Mouse (Mus musculus): ENCODE measurements around the gene Ctnna3. TPM values are rescaled to one million over a fixed set of nuclear protein-coding genes. Genes with fewer than 3 reads are reported as not detected.
"Not testable (repeated sequence)": the region's sequence is repeated elsewhere in the genome, so short reads cannot be mapped to it uniquely, and the experiment has no call there.

Ctnna3 gene
- polyA plus RNA-seq, 1 experiment from 2014 or later = 0.42 TPM

DNA sequence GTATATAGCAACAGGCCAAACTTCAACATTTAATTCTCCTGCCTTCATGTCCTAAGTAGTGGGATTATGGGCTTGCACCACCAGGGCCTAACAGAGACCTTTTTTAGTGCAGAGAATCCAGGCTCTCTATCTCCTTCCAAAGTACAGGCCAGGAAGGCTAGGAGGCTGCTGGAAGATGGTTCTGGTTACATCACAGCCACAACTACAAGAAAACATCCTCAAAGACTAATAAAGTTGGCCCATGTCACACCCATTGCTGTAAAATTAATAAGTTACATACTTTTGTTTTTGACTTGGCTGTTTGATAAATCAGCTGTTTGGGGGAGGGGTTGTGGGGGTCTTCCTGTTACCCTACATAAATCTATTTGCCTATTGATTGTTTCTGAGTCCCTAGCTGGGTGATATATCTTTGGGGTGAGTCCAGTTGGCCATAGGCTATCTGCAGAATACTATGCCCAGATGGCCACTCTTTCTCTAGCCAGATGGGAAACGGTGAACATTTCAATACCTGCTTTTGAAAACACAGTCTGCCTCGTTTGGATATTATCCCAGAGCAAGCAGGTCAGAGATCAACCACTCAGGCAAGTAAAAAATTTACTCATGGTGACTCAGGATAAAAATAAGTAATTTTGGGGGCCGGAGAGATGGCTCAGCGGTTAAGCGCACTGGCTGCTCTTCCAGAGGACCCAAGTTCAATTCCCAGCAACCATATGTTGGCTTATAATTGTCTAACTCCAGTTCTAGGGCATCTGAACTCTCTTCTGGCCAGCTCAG lies 27.0 kb upstream of the Ctnna3 start:
- Histone ChIP-seq H3K4me1 (replicated peaks; ENCODE audit: control insufficient read depth, insufficient read depth, low read length) (no peaks in the 10 kb centered on the region), H3K36me3 (ENCODE audit: control insufficient read depth, insufficient read depth, low read length) (no peaks in the 10 kb centered on the region), H3K9ac (ENCODE audit: low read depth, low read length) (no peak overlapping the region), H3K27me3 (ENCODE audit: control insufficient read depth, insufficient read depth, low read length) (no peaks in the 10 kb centered on the region), H3K4me3 (ENCODE audit: low read depth, low read length) (no peak overlapping the region), H3K27ac (ENCODE audit: low read depth, low read length) (no peak overlapping the region), H3K4me2 (replicated peaks; ENCODE audit: low read depth, low read length) (no peak overlapping the region), H3K9me3 (ENCODE audit: control insufficient read depth, low read length) (no peaks in the 10 kb centered on the region)
- DNase-seq (ENCODE audit: low spot score) = no peak
- 83% methylated on average over 5 of the region's 5 CpGs for whole genome bisulfite sequencing
- ATAC-seq (ENCODE audit: low FRiP score) = no peak

DNA sequence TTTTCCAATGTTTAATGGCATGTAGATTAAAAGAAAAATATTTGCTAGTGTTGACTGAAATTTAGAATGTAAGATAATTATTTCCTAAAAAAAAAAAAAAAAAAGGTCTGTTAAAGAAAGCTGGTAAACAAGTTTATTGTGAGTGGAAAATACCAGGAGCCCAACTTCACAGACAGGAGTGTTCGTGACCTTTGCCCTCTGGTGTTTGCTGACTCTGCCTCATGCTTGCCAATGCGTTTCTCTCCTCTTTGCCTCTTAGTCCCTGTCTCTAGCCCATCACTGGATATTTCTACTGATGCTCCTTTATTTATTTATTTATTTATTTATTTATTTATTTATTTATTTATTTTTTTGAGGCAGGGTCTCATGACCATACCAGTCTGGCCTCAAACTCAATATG lies 26.3 kb upstream of the Ctnna3 start:
- Histone ChIP-seq H3K27me3 (ENCODE audit: control insufficient read depth, insufficient read depth, low read length) (no peaks in the 10 kb centered on the region), H3K27ac (ENCODE audit: low read depth, low read length) (no peak overlapping the region), H3K4me2 (replicated peaks; ENCODE audit: low read depth, low read length) (no peak overlapping the region), H3K9me3 (ENCODE audit: control insufficient read depth, low read length) (no peaks in the 10 kb centered on the region), H3K9ac (ENCODE audit: low read depth, low read length) (no peak overlapping the region), H3K4me1 (replicated peaks; ENCODE audit: control insufficient read depth, insufficient read depth, low read length) (no peaks in the 10 kb centered on the region), H3K4me3 (ENCODE audit: low read depth, low read length) (no peak overlapping the region), H3K36me3 (ENCODE audit: control insufficient read depth, insufficient read depth, low read length) (no peaks in the 10 kb centered on the region)
- ATAC-seq (ENCODE audit: low FRiP score) (no peak), DNase-seq (ENCODE audit: low spot score) (no peak)
- 74% methylated on average over 2 of the region's 2 CpGs for WGBS

- H3K27me3 ChIP-seq (ENCODE audit: control insufficient read depth, insufficient read depth, low read length) = no peaks in the 10 kb centered on the region
- H3K9ac ChIP-seq (ENCODE audit: low read depth, low read length) = no peak overlapping the region
- H3K4me3 ChIP-seq (ENCODE audit: low read depth, low read length) = no peak overlapping the region
- H3K36me3 ChIP-seq (ENCODE audit: control insufficient read depth, insufficient read depth, low read length) = no peaks in the 10 kb centered on the region
- DNase-seq (ENCODE audit: low spot score) = no peak
- 64% methylated on average over 16 of the region's 16 CpGs for WGBS
- H3K27ac ChIP-seq (ENCODE audit: low read depth, low read length) = no peak overlapping the region
- no peak for ATAC-seq (ENCODE audit: low FRiP score)
- H3K4me2 ChIP-seq (replicated peaks; ENCODE audit: low read depth, low read length) = no peak overlapping the region
- H3K4me1 ChIP-seq (replicated peaks; ENCODE audit: control insufficient read depth, insufficient read depth, low read length) = no peaks in the 10 kb centered on the region
- H3K9me3 ChIP-seq (ENCODE audit: control insufficient read depth, low read length) = no peaks in the 10 kb centered on the region
Measured at GRCm38 (mm10) chr10:63410162-63410956, 19.5 kb upstream of the Ctnna3 start.

DNA sequence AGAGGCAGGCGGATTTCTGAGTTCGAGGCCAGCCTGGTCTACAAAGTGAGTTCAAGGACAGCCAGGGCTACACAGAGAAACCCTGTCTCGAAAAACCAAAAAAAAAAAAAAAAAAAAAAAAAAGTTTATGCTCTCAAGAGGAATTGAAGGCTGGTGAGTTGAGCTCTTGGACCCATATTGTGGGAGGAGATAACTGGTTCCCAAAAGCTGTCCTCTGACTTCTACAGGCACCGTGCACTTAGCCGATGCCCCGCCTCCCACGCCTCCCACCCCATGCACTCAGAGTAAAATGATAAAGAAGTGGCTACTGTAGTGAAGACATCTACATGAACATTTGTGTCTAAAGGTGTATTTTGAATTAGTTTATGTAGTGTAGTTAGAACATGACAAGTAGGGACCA lies 18.2 kb upstream of the Ctnna3 start:
- H3K27me3 ChIP-seq (ENCODE audit: control insufficient read depth, insufficient read depth, low read length); H3K27ac ChIP-seq (ENCODE audit: low read depth, low read length); H3K36me3 ChIP-seq (ENCODE audit: control insufficient read depth, insufficient read depth, low read length); H3K4me3 ChIP-seq (ENCODE audit: low read depth, low read length); H3K4me2 ChIP-seq (replicated peaks; ENCODE audit: low read depth, low read length); ATAC-seq (ENCODE audit: low FRiP score); DNase-seq (ENCODE audit: low spot score); H3K9me3 ChIP-seq (ENCODE audit: control insufficient read depth, low read length); H3K9ac ChIP-seq (ENCODE audit: low read depth, low read length); H3K4me1 ChIP-seq (replicated peaks; ENCODE audit: control insufficient read depth, insufficient read depth, low read length): not testable (repeated sequence)
- WGBS = 98% methylated on average over 6 of the region's 7 CpGs

GRCm38 (mm10) chr10:63412756-63413155 lies 17.1 kb upstream of the Ctnna3 start:
- no peak overlapping the region for H3K4me2 ChIP-seq (replicated peaks; ENCODE audit: low read depth, low read length)
- 88% methylated on average over 17 of the region's 17 CpGs for WGBS
- no peak overlapping the region for H3K4me3 ChIP-seq (ENCODE audit: low read depth, low read length)
- H3K36me3 ChIP-seq (ENCODE audit: control insufficient read depth, insufficient read depth, low read length) = no peaks in the 10 kb centered on the region
- no peaks in the 10 kb centered on the region for H3K27me3 ChIP-seq (ENCODE audit: control insufficient read depth, insufficient read depth, low read length)
- H3K9ac ChIP-seq (ENCODE audit: low read depth, low read length) = no peak overlapping the region
- H3K9me3 ChIP-seq (ENCODE audit: control insufficient read depth, low read length) = no peaks in the 10 kb centered on the region
- DNase-seq (ENCODE audit: low spot score) (no peak), ATAC-seq (ENCODE audit: low FRiP score) (no peak)
- H3K4me1 ChIP-seq (replicated peaks; ENCODE audit: control insufficient read depth, insufficient read depth, low read length) = no peaks in the 10 kb centered on the region
- no peak overlapping the region for H3K27ac ChIP-seq (ENCODE audit: low read depth, low read length)

DNA sequence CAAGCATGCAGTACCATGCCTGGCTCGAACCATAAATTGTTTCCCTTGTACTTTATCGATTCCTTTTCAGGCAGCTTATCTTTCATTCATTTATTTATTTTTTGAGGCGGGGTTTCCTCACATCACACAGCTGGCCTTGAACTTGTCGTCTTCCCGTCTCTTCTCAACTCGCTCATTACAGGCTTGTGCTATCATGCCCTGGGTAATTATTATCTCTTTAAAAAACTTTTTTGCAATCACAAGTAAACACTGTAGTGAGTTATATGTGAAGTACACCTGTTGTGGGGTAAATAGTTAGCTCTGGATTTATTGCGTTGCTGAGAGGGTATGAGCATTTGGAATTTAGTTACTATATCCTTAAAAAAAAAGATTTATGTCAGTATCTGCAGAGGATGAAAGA lies 14.6 kb upstream of the Ctnna3 start:
- Histone ChIP-seq H3K9me3 (ENCODE audit: control insufficient read depth, low read length) (no peaks in the 10 kb centered on the region), H3K27me3 (ENCODE audit: control insufficient read depth, insufficient read depth, low read length) (no peaks in the 10 kb centered on the region), H3K9ac (ENCODE audit: low read depth, low read length) (no peak overlapping the region), H3K36me3 (ENCODE audit: control insufficient read depth, insufficient read depth, low read length) (no peaks in the 10 kb centered on the region), H3K4me3 (ENCODE audit: low read depth, low read length) (no peak overlapping the region), H3K4me2 (replicated peaks; ENCODE audit: low read depth, low read length) (no peak overlapping the region), H3K27ac (ENCODE audit: low read depth, low read length) (no peak overlapping the region), H3K4me1 (replicated peaks; ENCODE audit: control insufficient read depth, insufficient read depth, low read length) (no peaks in the 10 kb centered on the region)
- DNase-seq (ENCODE audit: low spot score) (no peak), ATAC-seq (ENCODE audit: low FRiP score) (no peak)
- WGBS = 89% methylated on average over 7 of the region's 7 CpGs

- H3K4me3 ChIP-seq (ENCODE audit: low read depth, low read length) = no peak overlapping the region
- H3K27ac ChIP-seq (ENCODE audit: low read depth, low read length) = no peak overlapping the region
- no peak overlapping the region for H3K9ac ChIP-seq (ENCODE audit: low read depth, low read length)
- no peaks in the 10 kb centered on the region for H3K36me3 ChIP-seq (ENCODE audit: control insufficient read depth, insufficient read depth, low read length)
- no peak for DNase-seq (ENCODE audit: low spot score)
- WGBS = 66% methylated on average over 7 of the region's 7 CpGs
- ATAC-seq (ENCODE audit: low FRiP score) = no peak
- no peak overlapping the region for H3K4me2 ChIP-seq (replicated peaks; ENCODE audit: low read depth, low read length)
- H3K4me1 ChIP-seq (replicated peaks; ENCODE audit: control insufficient read depth, insufficient read depth, low read length) = no peaks in the 10 kb centered on the region
- no peaks in the 10 kb centered on the region for H3K27me3 ChIP-seq (ENCODE audit: control insufficient read depth, insufficient read depth, low read length)
- H3K9me3 ChIP-seq (ENCODE audit: control insufficient read depth, low read length) = no peaks in the 10 kb centered on the region
Measured at GRCm38 (mm10) chr10:63415850-63416249, 14.0 kb upstream of the Ctnna3 start.

- Histone ChIP-seq H3K27me3 (ENCODE audit: control insufficient read depth, insufficient read depth, low read length) (no peaks in the 10 kb centered on the region), H3K4me2 (replicated peaks; ENCODE audit: low read depth, low read length) (no peak overlapping the region), H3K4me3 (ENCODE audit: low read depth, low read length) (no peak overlapping the region), H3K4me1 (replicated peaks; ENCODE audit: control insufficient read depth, insufficient read depth, low read length) (no peaks in the 10 kb centered on the region), H3K27ac (ENCODE audit: low read depth, low read length) (no peak overlapping the region), H3K36me3 (ENCODE audit: control insufficient read depth, insufficient read depth, low read length) (no peaks in the 10 kb centered on the region), H3K9me3 (ENCODE audit: control insufficient read depth, low read length) (no peaks in the 10 kb centered on the region), H3K9ac (ENCODE audit: low read depth, low read length) (no peak overlapping the region)
- no peak for DNase-seq (ENCODE audit: low spot score)
- ATAC-seq (ENCODE audit: low FRiP score) = no peak
- 76% methylated on average over 5 of the region's 5 CpGs for WGBS
Measured at GRCm38 (mm10) chr10:63417061-63417460, 12.8 kb upstream of the Ctnna3 start.
